Mouse (Mus musculus) heart, adult 2 months (tissue): ENCODE data around the gene Kirrel2. TPM values are rescaled to one million over a fixed set of nuclear protein-coding genes. Genes with fewer than 3 reads are reported as not detected.

Experiments
- DNase-seq, 2 experiments: peaks; one replicate each; pipeline ENCODE4 v3.0.0; 2021
- H3K27ac ChIP-seq: fragments of 200-600 bp; 2 replicates; pipeline ENCODE4 v1.8.1; 2022
- H3K27me3 ChIP-seq: fragments of 200-500 bp; 2 replicates; pipeline ENCODE4 v1.6.1; 2012; ENCODE audit warnings: mild to moderate bottlenecking, low read length, inconsistent platforms, mixed read lengths; ENCODE audit not compliant: control insufficient read depth, insufficient read depth
- H3K36me3 ChIP-seq: fragments of 200-500 bp; 2 replicates; pipeline ENCODE4 v1.6.1; 2012; ENCODE audit warnings: low read length, inconsistent platforms; ENCODE audit not compliant: control insufficient read depth, insufficient read depth
- H3K4me1 ChIP-seq: fragments of 200-500 bp; 2 replicates; pipeline ENCODE4 v1.6.1; 2011; ENCODE audit warnings: low read length; ENCODE audit not compliant: control insufficient read depth, insufficient read depth
- H3K4me3 ChIP-seq: fragments of 200-600 bp; 2 replicates; pipeline ENCODE4 v1.8.1; 2022
- H3K79me2 ChIP-seq: fragments of 200-500 bp; replicated peaks from 2 replicates; pipeline ENCODE4 v1.6.1; 2012; ENCODE audit warnings: mild to moderate bottlenecking, inconsistent platforms, low read length, moderate library complexity, mixed read lengths; ENCODE audit not compliant: control insufficient read depth, insufficient read depth
- H3K9ac ChIP-seq: fragments of 200-500 bp; 2 replicates; pipeline ENCODE4 v1.6.1; 2012; ENCODE audit warnings: low read depth, mild to moderate bottlenecking, control low read depth, inconsistent platforms, low read length, mixed read lengths
- CTCF ChIP-seq: fragments of 200-600 bp; IDR thresholded peaks from 2 replicates; pipeline ENCODE4 v1.8.1; 2022; ENCODE audit warnings: antibody characterized with exemption, mild to moderate bottlenecking, moderate library complexity
- EP300 ChIP-seq: fragments of 200-500 bp; IDR thresholded peaks from 2 replicates; pipeline ENCODE4 v1.6.1; 2011; ENCODE audit warnings: low read depth, low read length, control low read depth; ENCODE audit not compliant: insufficient read depth
- POLR2A ChIP-seq: fragments of 200-500 bp; IDR thresholded peaks from 2 replicates; pipeline ENCODE4 v1.6.1; 2011; ENCODE audit warnings: mild to moderate bottlenecking, low read depth, low read length, control low read depth; ENCODE audit not compliant: insufficient read depth
- WGBS: fragments of 180-500 bp; shearing (Covaris S2); methylation state at CpG from one replicate; pipeline ENCODE4 v1.1.7; 2018; 5-methylcytosine and 5-hydroxymethylcytosine counted together
- intact Hi-C: fragments of 180-260 bp; cut with DNase I; formaldehyde crosslinking; loops from one replicate; pipeline ENCODE4 v1.15.1; 2025
- polyA plus RNA-seq: library from polyadenylated mRNA; depleted of rRNA; stranded (reverse); fragments of >200 nt; gene quantifications from 2 replicates; pipeline ENCODE4 v1.2.3, GENCODE M21; 2012
- total RNA-seq, 2 experiments: library from RNA; stranded (reverse); gene quantifications; 2 replicates each; pipeline ENCODE4 v1.2.3; 2021

Kirrel2 gene
- total and polyA plus RNA-seq, 3 experiments = not detected

DNA sequence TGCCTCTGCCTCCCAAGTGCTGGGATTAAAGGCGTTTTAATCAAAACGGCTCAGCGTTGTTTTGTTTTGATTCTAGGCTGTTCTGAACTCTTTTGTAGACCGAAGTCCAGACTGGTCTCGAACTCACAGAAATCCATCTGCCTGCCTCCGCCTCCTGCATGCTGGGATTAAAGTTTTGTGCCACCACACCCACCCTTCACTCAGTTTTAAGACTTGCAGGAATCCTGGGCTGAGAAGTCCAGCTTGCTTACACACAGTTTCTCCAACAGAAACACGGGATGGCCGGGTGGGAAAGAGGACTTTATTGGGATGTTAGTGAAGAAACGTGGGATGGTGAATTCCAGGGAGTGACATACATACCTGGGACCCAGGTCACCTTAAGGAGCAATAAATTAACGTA is 22.8 kb downstream of the Kirrel2 start:
- Histone ChIP-seq H3K27ac (no peak overlapping the region), H3K4me3 (no peak overlapping the region), H3K4me1 (no peaks in the 10 kb centered on the region), H3K36me3 (no peaks in the 10 kb centered on the region), H3K9ac (no peak overlapping the region), H3K79me2 (no peaks in the 10 kb centered on the region), H3K27me3 (peaks cover 2% of the 10 kb centered on the region; the same call in 1 of the 2 replicates)
- 65% methylated on average over 10 of the region's 10 CpGs for WGBS
- TF ChIP-seq POLR2A (no peak), EP300 (no peak), CTCF (no peak)
- intact Hi-C loops = no loop called here
- DNase-seq = no peak

DNA sequence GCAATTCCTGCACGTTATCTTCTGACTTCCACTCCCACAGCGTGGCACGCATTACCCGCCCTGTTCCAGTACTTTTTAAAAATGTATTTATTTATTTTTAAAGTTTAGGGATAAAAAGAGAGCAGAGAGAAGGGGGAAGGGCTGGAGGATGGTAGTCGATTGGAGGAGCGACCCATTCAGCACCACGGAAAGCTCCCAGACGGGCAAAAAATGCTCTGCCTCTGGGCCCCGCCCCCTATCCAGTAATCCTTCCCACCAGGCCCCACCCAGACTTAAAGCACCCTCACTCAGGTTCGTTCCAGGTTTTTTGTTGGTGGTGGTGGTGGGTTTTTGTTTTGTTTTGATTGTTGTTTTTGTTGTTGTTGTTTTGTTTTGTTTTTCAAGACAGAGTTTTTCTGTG is 23.3 kb downstream of the Kirrel2 start:
- DNase-seq = no peak
- no peak overlapping the region for H3K27ac ChIP-seq
- intact Hi-C loops = no loop called here

DNA sequence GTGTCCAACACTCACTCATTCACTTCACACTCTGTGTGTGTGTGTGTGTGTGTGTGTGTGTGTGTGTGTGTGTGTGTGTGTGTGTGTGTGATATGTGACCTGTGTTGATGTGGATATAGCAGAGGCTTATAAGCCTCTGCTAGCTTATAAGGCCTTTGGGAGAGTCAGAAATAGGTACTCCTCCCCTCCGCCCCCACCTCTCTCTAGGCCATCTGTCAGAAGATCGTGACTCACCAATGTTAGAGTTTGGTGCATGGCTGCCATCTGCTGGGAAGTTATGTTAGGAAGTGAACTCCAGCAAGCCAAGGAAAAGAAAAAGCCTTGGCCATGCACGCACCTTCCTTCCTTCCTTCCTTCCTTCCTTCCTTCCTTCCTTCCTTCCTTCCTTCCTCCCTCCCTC is 25.7 kb downstream of the Kirrel2 start:
- no peak overlapping the region for H3K4me3 ChIP-seq
- H3K9ac ChIP-seq = no peak overlapping the region
- DNase-seq = peak; percentile 45 to 55
- H3K27me3 ChIP-seq = peaks cover 2% of the 10 kb centered on the region; the same call in 1 of the 2 replicates
- H3K27ac ChIP-seq = no peak overlapping the region
- WGBS = 10% methylated on average over 3 of the region's 3 CpGs
- H3K4me1 ChIP-seq = no peaks in the 10 kb centered on the region
- intact Hi-C loops = loop anchor here (1.0 kb wide), 1 partner anchor 58 kb away; no protein-coding TSS in a partner anchor
- TF ChIP-seq POLR2A (no peak), CTCF (peak; percentile 59), EP300 (0 out of 2 replicates have a peak, but pooled peaks have one; percentile 17)
- no peaks in the 10 kb centered on the region for H3K36me3 ChIP-seq
- no peaks in the 10 kb centered on the region for H3K79me2 ChIP-seq

More for the DNA sequence above, 23.3 kb downstream of the Kirrel2 start:
- Histone ChIP-seq H3K9ac (no peak overlapping the region), H3K4me1 (no peaks in the 10 kb centered on the region), H3K4me3 (no peak overlapping the region), H3K27me3 (peaks cover 2% of the 10 kb centered on the region; the same call in 1 of the 2 replicates), H3K36me3 (no peaks in the 10 kb centered on the region), H3K79me2 (no peaks in the 10 kb centered on the region)
- under 1% methylated on average over 10 of the region's 10 CpGs for WGBS
- TF ChIP-seq POLR2A (no peak), EP300 (no peak), CTCF (no peak)

DNA sequence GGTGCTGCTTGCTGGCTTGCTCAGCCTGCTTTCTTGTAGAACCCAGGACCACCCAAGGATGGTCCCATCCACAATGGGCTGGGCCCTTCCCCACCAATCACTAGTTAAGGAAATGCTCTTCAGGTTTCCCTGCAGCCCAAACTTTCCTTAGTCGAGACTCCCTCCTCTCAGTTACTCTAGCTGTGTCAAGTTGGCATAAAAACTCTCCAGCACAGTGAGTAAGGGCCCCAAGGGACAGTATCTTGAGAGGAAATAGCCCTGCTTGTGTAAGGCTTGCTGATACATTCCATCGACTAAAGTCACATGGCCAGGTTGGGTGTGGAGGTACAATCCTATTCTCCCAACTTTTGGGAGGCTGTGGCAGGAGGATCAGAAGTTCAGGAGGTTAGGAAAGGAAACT is 27.3 kb downstream of the Kirrel2 start:
- 18% methylated on average over 2 of the region's 2 CpGs for WGBS
- H3K4me3 ChIP-seq = no peak overlapping the region
- H3K27me3 ChIP-seq = no peaks in the 10 kb centered on the region
- TF ChIP-seq EP300 (no peak), POLR2A (no peak), CTCF (no peak)
- DNase-seq = no peak
- no peak overlapping the region for H3K9ac ChIP-seq
- no peaks in the 10 kb centered on the region for H3K4me1 ChIP-seq
- no peak overlapping the region for H3K27ac ChIP-seq
- no peaks in the 10 kb centered on the region for H3K36me3 ChIP-seq
- intact Hi-C loops = no loop called here
- H3K79me2 ChIP-seq = no peaks in the 10 kb centered on the region

DNA sequence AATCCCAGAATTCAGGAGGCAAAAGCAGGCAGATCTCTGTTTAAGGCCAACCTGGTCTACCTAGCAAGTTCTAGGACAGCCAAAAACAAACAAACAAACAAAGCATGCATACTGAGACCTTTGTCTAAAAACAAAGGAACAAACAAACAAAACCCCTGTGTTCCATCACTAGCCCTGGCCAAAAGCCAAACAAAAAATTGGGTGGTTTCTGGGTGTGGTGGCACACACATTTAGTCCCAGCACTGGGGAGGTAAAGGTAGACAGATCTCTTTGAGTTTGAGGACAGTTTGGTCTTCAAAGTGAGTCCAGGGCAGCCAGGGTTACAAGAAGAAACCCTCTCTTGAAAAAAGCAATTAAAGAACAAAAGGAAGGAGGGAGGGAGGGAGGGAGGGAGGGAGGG is 28.2 kb downstream of the Kirrel2 start:
- H3K4me3 ChIP-seq = no peak overlapping the region
- H3K79me2 ChIP-seq = no peaks in the 10 kb centered on the region
- H3K27ac ChIP-seq = no peak overlapping the region
- no peaks in the 10 kb centered on the region for H3K4me1 ChIP-seq
- DNase-seq = no peak
- H3K9ac ChIP-seq = no peak overlapping the region
- intact Hi-C loops = no loop called here
- H3K36me3 ChIP-seq = no peaks in the 10 kb centered on the region
- H3K27me3 ChIP-seq = no peaks in the 10 kb centered on the region
- TF ChIP-seq CTCF (no peak), EP300 (no peak), POLR2A (no peak)

DNA sequence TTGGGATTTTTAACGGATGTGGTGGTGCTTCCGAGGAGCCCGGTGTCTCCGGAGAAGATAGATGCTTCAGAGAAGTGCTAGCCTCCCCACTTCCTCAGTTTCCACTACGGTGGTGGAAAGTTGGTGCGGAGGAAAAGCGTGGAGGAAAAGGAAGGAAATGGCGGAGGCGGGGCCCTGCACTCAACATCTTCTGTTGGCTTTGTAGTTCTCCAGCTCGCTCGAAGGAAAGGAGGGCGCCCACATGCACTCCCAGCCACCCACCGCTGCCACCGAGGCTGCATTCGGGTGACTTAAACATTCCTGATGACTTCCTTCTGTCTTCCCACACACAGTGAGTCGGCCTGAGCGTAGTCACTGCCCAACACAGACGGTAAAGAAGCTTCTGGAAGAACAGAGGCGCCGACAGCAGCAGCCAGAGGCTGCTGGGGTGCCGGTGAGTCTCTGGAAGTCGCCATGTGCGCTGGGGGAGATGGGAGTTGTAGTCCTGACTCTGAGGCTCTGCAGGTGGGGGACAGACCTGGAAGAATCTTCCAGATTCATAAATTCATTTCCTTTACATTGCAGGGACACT is 34.3 kb downstream of the Kirrel2 start:
- 15% methylated on average over 23 of the region's 23 CpGs for WGBS
- Histone ChIP-seq H3K9ac (peak overlapping the region; percentile 7), H3K4me3 (peak overlapping the region; percentile 64), H3K36me3 (no peaks in the 10 kb centered on the region), H3K27me3 (no peaks in the 10 kb centered on the region), H3K27ac (peak overlapping the region; percentile 66), H3K79me2 (no peaks in the 10 kb centered on the region), H3K4me1 (peaks cover 2% of the 10 kb centered on the region; the same call in 1 of the 2 replicates)
- TF ChIP-seq CTCF = no peak
- no peak for TF ChIP-seq POLR2A
- TF ChIP-seq EP300 = no peak
- intact Hi-C loops = no loop called here
- peak; percentile 47 to 65 for DNase-seq
